8 mouse cellular contexts compared by ENCODE assay signal in the genomic region with DNA sequence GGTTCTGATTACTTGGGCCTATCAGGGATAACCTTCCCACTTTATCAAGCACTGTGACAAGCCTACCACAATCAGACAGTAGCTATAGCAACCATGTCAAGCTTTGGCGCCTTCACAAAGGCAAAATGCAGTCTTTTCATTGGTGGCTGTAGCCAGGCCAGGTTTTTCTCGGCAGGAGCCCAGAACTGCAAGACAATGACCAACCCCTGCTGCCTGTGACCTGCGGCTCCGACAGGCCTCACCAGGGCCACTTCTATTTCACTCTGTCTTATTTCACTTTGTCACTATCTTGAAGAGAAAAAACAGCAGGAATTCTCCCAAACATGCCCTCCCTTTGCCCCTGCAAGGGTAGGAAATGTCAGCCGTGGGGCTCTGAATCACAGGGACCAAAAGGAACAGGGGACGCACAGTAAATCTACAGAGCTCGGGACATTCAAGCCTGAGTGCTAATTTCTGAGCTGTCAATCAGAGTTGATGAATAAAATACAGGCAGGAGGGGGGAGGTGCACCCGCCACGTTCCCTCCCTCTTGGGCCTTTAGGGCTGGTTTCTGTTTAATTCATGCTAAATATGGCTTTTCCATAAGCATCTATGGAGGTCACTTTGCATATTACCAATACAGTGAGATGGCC.
DNase-seq lines count a peak whose midpoint lies in the region; ATAC-seq lines count a peak whose summit lies in the region.

No protein-coding gene starts in this region.

- H3K4me3 ChIP-seq in forebrain, embryonic 12.5 days (replicated peaks): no peak overlapping the region
- no peak overlapping the region for H3K4me3 ChIP-seq in limb, embryonic 11.5 days (ENCODE audit: low read depth, low read length)

- H3K27ac ChIP-seq in forebrain, embryonic 12.5 days: peak overlapping the region; percentile 94
- no peak overlapping the region for H3K27ac ChIP-seq in limb, embryonic 11.5 days (replicated peaks; ENCODE audit: low read depth, low read length)

- DNase-seq in left cerebral cortex, postnatal 10 days (ENCODE audit: extremely low spot score in 1 of 2, low spot score in 2 of 2): peak; percentile 22 to 54
- DNase-seq in left cerebral cortex, adult 11 months (ENCODE audit: low spot score): no peak
- peak; percentile 57 for DNase-seq in cerebellum, adult 9-11 months
- peak; percentile 49 for DNase-seq in limb, embryonic 11.5 days (ENCODE audit: low spot score)
- no peak for DNase-seq in spleen, postnatal 36 days (ENCODE audit: low spot score in 2 of 2)
- no peak for DNase-seq in gastrocnemius, postnatal 14 days

- WGBS in forebrain, embryonic 12.5 days: 2% methylated on average over 9 of the region's 9 CpGs
- WGBS in limb, embryonic 11.5 days: 10% methylated on average over 9 of the region's 9 CpGs

- H3K9me3 ChIP-seq in forebrain, embryonic 12.5 days: no peaks in the 10 kb centered on the region
- H3K9me3 ChIP-seq in limb, embryonic 11.5 days (ENCODE audit: control insufficient read depth, low read length): no peaks in the 10 kb centered on the region

- no peaks in the 10 kb centered on the region for H3K27me3 ChIP-seq in forebrain, embryonic 12.5 days
- no peaks in the 10 kb centered on the region for H3K27me3 ChIP-seq in limb, embryonic 11.5 days (ENCODE audit: control insufficient read depth, insufficient read depth, low read length)

- peak; percentile 92 for ATAC-seq in forebrain, embryonic 12.5 days (ENCODE audit: low FRiP score)
- ATAC-seq in limb, embryonic 11.5 days (ENCODE audit: insufficient number of reproducible peaks, low FRiP score, low TSS enrichment, low read depth): no peak
- no peak for ATAC-seq in monocyte, adult 5-6 weeks (replicated peaks; ENCODE audit: insufficient number of reproducible peaks, low FRiP score, low TSS enrichment, poor library complexity, severe bottlenecking)

- no peaks in the 10 kb centered on the region for H3K36me3 ChIP-seq in forebrain, embryonic 12.5 days (replicated peaks)
- H3K36me3 ChIP-seq in limb, embryonic 11.5 days (ENCODE audit: control insufficient read depth, insufficient read depth, low read length): no peaks in the 10 kb centered on the region

- intact Hi-C loops in left cerebral cortex, postnatal 10 days (cut with DNase I): no loop called here
- intact Hi-C loops in gastrocnemius, postnatal 14 days (cut with DNase I; ENCODE audit: low total_unique reads): no loop called here

- H3K9ac ChIP-seq in forebrain, embryonic 12.5 days: peak overlapping the region; percentile 1; the same call in 1 of the 2 replicates
- no peak overlapping the region for H3K9ac ChIP-seq in limb, embryonic 11.5 days (ENCODE audit: low read length)

- peaks cover 36% of the 10 kb centered on the region for H3K4me1 ChIP-seq in forebrain, embryonic 12.5 days
- 0 out of 2 replicates have a peak, but pooled peaks cover 3% of the 10 kb centered on the region for H3K4me1 ChIP-seq in limb, embryonic 11.5 days (ENCODE audit: control insufficient read depth, insufficient read depth, low read length)

- H3K4me2 ChIP-seq in forebrain, embryonic 12.5 days: peak overlapping the region; percentile 41
- peak overlapping the region; percentile 17; the same call in 1 of the 2 replicates for H3K4me2 ChIP-seq in limb, embryonic 11.5 days (ENCODE audit: low read depth, severe bottlenecking)

Comparison
In these comparisons a context has a peak if more than half of its experiments do, and no peak if none do; other contexts are left out.
1. DNase-seq: peak in left cerebral cortex, postnatal 10 days (2 of 2), cerebellum, adult 9-11 months (single experiment) and limb, embryonic 11.5 days (single experiment); none in left cerebral cortex, adult 11 months (single experiment), spleen, postnatal 36 days (0 of 2) and gastrocnemius, postnatal 14 days (single experiment).